Mouse (Mus musculus): ENCODE data around the gene Kif18a. TPM values are rescaled to one million over a fixed set of nuclear protein-coding genes. Genes with fewer than 3 reads are reported as not detected.

Kif18a gene
- polyA plus RNA-seq, 1 experiment from 2014 or later: 29.7 TPM

GRCm38 (mm10) chr2:109386211-109386610 is 105.7 kb downstream of the Kif18a start:
- Histone ChIP-seq H3K27me3 (replicated peaks) (no peaks in the 10 kb centered on the region), H3K4me3 (no peak overlapping the region), H3K36me3 (no peaks in the 10 kb centered on the region), H3K9ac (no peak overlapping the region), H3K4me2 (no peak overlapping the region), H3K4me1 (no peaks in the 10 kb centered on the region), H3K27ac (no peak overlapping the region), H3K9me3 (replicated peaks) (no peaks in the 10 kb centered on the region)
- ATAC-seq: no peak
- 33% methylated on average over 1 of the region's 1 CpGs for WGBS (ENCODE audit: insufficient replicate concordance)

GRCm38 (mm10) chr2:109388733-109389132 is 108.2 kb downstream of the Kif18a start:
- 41% methylated on average over 5 of the region's 5 CpGs for WGBS (ENCODE audit: insufficient replicate concordance)
- no peaks in the 10 kb centered on the region for H3K36me3 ChIP-seq
- no peak for ATAC-seq
- H3K4me1 ChIP-seq: no peaks in the 10 kb centered on the region
- no peak overlapping the region for H3K27ac ChIP-seq
- H3K27me3 ChIP-seq (replicated peaks): no peaks in the 10 kb centered on the region
- no peak overlapping the region for H3K4me2 ChIP-seq
- no peaks in the 10 kb centered on the region for H3K9me3 ChIP-seq (replicated peaks)
- H3K9ac ChIP-seq: no peak overlapping the region
- H3K4me3 ChIP-seq: no peak overlapping the region

GRCm38 (mm10) chr2:109389977-109390376 is 109.4 kb downstream of the Kif18a start:
- 48% methylated on average over 1 of the region's 1 CpGs for WGBS (ENCODE audit: insufficient replicate concordance)
- no peaks in the 10 kb centered on the region for H3K4me1 ChIP-seq
- no peaks in the 10 kb centered on the region for H3K27me3 ChIP-seq (replicated peaks)
- no peak overlapping the region for H3K4me2 ChIP-seq
- H3K9ac ChIP-seq: no peak overlapping the region
- H3K4me3 ChIP-seq: no peak overlapping the region
- ATAC-seq: no peak
- no peaks in the 10 kb centered on the region for H3K36me3 ChIP-seq
- H3K9me3 ChIP-seq (replicated peaks): no peaks in the 10 kb centered on the region
- no peak overlapping the region for H3K27ac ChIP-seq

Other genes starting within 250 kb of the Kif18a start
- 9.3 and 9.5 TPM in 2 replicates for gene Mettl15, start within 50 bp of the Kif18a start, polyA plus RNA-seq (2016; fragmentation: Nextera tagmentation; extraction: Ambion mirVana)